Mouse (Mus musculus) liver, embryonic 14.5 days (tissue): ENCODE data around the gene Pcsk5. TPM values are rescaled to one million over a fixed set of nuclear protein-coding genes. Genes with fewer than 3 reads are reported as not detected.

Experiments used
- ATAC-seq: fragments of 200-750 bp; cut with Nextera tagmentation; 2 replicates; pipeline ENCODE4 v1.8.0; 2017; ENCODE audit warnings: moderate number of reproducible peaks, mild to moderate bottlenecking, moderate library complexity; ENCODE audit not compliant: insufficient read depth
- DNase-seq, 3 experiments: peaks; one replicate each; pipeline ENCODE4 v3.0.0-alpha.2; 2012 to 2013; ENCODE audit warnings: low read depth in 3 of 3, low spot score in 3 of 3
- H3K27ac ChIP-seq: fragments of 300-500 bp; sonication (generic); 2 replicates; pipeline ENCODE4 v1.5.1; 2014; ENCODE audit warnings: moderate library complexity, mild to moderate bottlenecking, control low read depth, inconsistent platforms
- H3K27me3 ChIP-seq: fragments of 300-500 bp; sonication (generic); 2 replicates; pipeline ENCODE4 v1.6.1; 2014; ENCODE audit warnings: mild to moderate bottlenecking, low read length, moderate library complexity; ENCODE audit not compliant: control insufficient read depth, insufficient read depth
- H3K36me3 ChIP-seq: fragments of 300-500 bp; sonication (generic); replicated peaks from 2 replicates; pipeline ENCODE4 v1.6.1; 2014; ENCODE audit warnings: low read depth; ENCODE audit not compliant: control insufficient read depth, insufficient read depth
- H3K4me1 ChIP-seq, 2 experiments: fragments of 200-500 bp in 1 of 2; fragments of 300-500 bp in 1 of 2; sonication (generic) in 1 of 2; replicated peaks; 2 replicates each; pipeline ENCODE4 v1.6.1; 2012 to 2014; ENCODE audit warnings: antibody characterized with exemption in 1 of 2, inconsistent platforms in 1 of 2, low read length in 1 of 2; ENCODE audit not compliant: control insufficient read depth in 2 of 2, insufficient read depth in 2 of 2
- H3K4me2 ChIP-seq: fragments of 300-500 bp; sonication (generic); 2 replicates; pipeline ENCODE4 v1.6.1; 2014; ENCODE audit warnings: low read depth, mild to moderate bottlenecking, control low read depth, moderate library complexity
- H3K4me3 ChIP-seq, 2 experiments: fragments of 200-500 bp in 1 of 2; fragments of 300-500 bp in 1 of 2; sonication (generic) in 1 of 2; 2 replicates each; pipeline ENCODE4 v1.5.1; 2012 to 2014; ENCODE audit warnings: low read depth in 2 of 2, low read length in 2 of 2, mild to moderate bottlenecking in 2 of 2, control low read depth in 1 of 2, inconsistent platforms in 1 of 2, moderate library complexity in 1 of 2; ENCODE audit not compliant: insufficient read depth in 1 of 2
- H3K9ac ChIP-seq: fragments of 300-500 bp; sonication (generic); replicated peaks from 2 replicates; pipeline ENCODE4 v1.6.1; 2014; ENCODE audit warnings: mild to moderate bottlenecking, control low read depth, moderate library complexity
- H3K9me3 ChIP-seq: fragments of 300-500 bp; sonication (generic); 2 replicates; pipeline ENCODE4 v1.6.1; 2016; ENCODE audit warnings: low read length, mixed read lengths; ENCODE audit not compliant: control insufficient read depth
- CTCF ChIP-seq: IDR thresholded peaks from 2 replicates; pipeline ENCODE4 v1.5.1; 2016; ENCODE audit warnings: antibody characterized with exemption, low read depth, control low read depth
- EP300 ChIP-seq: IDR thresholded peaks from 2 replicates; pipeline ENCODE4 v1.6.1; 2016; ENCODE audit warnings: antibody characterized with exemption, low read depth
- WGBS: fragments of 180-500 bp; shearing (Covaris S2); extraction: QIAGEN DNeasy Blood & Tissue Kit; methylation state at CpG from one replicate; pipeline ENCODE4 v1.1.7; 2014; ENCODE audit not compliant: insufficient replicate concordance; 5-methylcytosine and 5-hydroxymethylcytosine counted together
- polyA plus RNA-seq, 2 experiments: library from polyadenylated mRNA; depleted of rRNA in 1 of 2; stranded (reverse) in 1 of 2; unstranded in 1 of 2; fragments of >200 nt; fragmentation: Nextera tagmentation in 1 of 2; extraction: Ambion mirVana in 1 of 2; gene quantifications; 2 replicates each; pipeline versions ENCODE4 v1.2.1 to v1.2.3; 2012 to 2014

Pcsk5 gene
- polyA plus RNA-seq, 2 experiments: 0.58 to 0.61 TPM

DNA sequence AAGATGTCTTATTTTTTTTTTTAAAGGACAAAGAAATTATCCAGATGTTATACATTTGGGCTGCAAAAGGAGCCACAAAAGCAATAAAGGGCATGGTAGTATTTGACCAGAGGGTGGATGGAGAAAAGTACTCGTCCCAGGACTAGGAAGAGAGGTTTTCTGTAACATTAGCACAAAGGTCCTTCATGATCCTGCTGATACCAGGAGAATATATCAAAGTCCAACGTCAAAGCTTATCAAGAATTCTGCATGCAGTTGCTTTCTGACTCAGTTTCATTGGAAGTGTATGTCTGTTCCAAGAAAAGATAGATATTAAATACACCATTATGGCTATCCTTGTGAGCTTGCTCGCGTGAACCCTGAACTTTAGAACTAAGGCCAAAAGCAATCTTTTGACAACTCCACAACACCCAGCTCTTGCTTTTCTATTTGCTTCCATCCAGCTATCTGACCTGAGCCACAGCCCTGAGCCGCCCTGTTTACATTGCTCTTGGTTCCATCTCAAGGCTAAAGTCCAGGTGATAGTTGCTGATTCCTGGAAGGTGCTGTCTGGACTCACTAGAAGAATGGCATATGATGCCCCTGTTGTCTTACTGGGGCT, 426.9 kb downstream of the Pcsk5 start:
- no peaks in the 10 kb centered on the region for H3K27me3 ChIP-seq
- peak; percentile 56; the same call in 1 of the 2 replicates for ATAC-seq
- H3K9me3 ChIP-seq: no peaks in the 10 kb centered on the region
- no peaks in the 10 kb centered on the region for H3K36me3 ChIP-seq
- H3K4me1 ChIP-seq: peaks cover 10 to 21% of the 10 kb centered on the region in 2 experiments
- TF ChIP-seq EP300 (no peak), CTCF (no peak)
- no peak overlapping the region for H3K9ac ChIP-seq
- peak in 2 of 3 experiments; percentile 10 to 35 for DNase-seq
- WGBS: 24% methylated on average over 5 of the region's 5 CpGs
- no peak overlapping the region for H3K4me3 ChIP-seq
- H3K27ac ChIP-seq: peak overlapping the region; percentile 39
- H3K4me2 ChIP-seq: 0 out of 2 replicates have a peak overlapping the region, but pooled peaks have one; percentile 11

DNA sequence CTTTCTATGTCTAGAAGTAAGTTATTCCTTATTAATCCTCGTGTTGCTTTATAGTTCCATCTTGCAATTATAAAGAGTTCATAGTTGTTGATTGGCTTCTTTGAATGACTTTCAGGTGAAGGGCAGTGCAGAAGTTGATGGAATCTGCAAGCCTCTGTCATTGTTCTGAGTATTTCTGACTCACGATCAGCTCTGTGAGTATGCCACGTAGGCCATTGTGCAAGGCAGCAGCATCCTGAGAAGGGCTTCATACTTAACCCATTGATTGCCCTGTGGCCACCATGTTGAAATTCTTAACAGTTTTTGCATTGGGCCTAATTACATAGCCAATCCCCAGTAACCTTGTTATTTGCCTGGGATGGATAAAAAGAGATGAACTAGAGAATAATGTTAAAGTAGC, 428.1 kb downstream of the Pcsk5 start:
- Histone ChIP-seq H3K9ac (no peak overlapping the region), H3K27ac (no peak overlapping the region), H3K36me3 (no peaks in the 10 kb centered on the region), H3K27me3 (no peaks in the 10 kb centered on the region), H3K4me1 (peaks cover 10 to 21% of the 10 kb centered on the region in 2 experiments), H3K4me2 (no peak overlapping the region), H3K9me3 (no peaks in the 10 kb centered on the region), H3K4me3 (no peak overlapping the region)
- TF ChIP-seq CTCF (no peak), EP300 (no peak)
- DNase-seq (no peak), ATAC-seq (no peak)
- WGBS: 40% methylated on average over 3 of the region's 3 CpGs

DNA sequence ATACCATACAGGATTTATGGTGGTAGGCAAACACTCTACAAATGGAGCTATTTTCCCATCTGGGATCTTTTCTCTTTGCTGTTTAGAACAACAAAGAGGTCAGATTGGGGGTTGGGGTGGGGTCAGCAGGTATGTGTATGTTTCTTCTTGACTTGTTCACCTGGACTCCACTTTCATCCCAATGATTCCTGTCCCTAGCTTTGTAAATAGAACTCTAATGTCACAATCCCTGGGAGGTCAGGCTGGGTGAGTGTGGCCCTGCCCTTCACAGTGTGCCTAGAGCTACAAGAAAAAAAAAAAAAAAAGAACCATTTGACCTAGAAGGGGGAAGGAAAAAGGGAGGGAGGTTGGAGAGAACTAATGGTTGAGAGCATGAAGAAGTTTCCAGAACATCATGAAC, 428.8 kb downstream of the Pcsk5 start:
- no peak overlapping the region for H3K4me3 ChIP-seq
- ATAC-seq: no peak
- H3K27ac ChIP-seq: no peak overlapping the region
- peaks cover 10 to 21% of the 10 kb centered on the region in 2 experiments for H3K4me1 ChIP-seq
- no peaks in the 10 kb centered on the region for H3K9me3 ChIP-seq
- no peak for DNase-seq
- H3K36me3 ChIP-seq: no peaks in the 10 kb centered on the region
- H3K4me2 ChIP-seq: no peak overlapping the region
- H3K9ac ChIP-seq: no peak overlapping the region
- no peaks in the 10 kb centered on the region for H3K27me3 ChIP-seq
- no peak for TF ChIP-seq EP300
- TF ChIP-seq CTCF: no peak

DNA sequence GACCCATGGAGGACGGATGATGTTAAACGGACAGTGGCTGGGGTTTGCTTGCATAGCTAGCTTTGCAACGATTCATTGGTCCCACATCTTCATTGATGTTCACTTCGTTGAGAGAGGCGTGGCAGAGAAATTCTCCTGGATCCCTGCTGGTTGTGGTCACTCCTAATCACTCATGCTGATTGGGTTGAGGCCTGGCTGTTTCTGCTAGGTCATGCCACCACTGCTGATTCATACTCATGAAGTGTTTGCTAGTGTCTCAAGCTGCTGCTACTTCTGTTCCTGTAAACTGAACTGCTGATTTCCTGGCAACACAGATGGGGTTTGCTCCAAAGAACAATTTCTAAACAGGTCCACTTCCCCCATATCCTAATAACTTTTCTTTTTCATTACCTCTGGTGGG, 430.6 kb downstream of the Pcsk5 start:
- Histone ChIP-seq H3K4me1 (peaks cover 10 to 20% of the 10 kb centered on the region in 2 experiments), H3K27me3 (no peaks in the 10 kb centered on the region), H3K9me3 (no peaks in the 10 kb centered on the region), H3K4me3 (no peak overlapping the region), H3K9ac (no peak overlapping the region), H3K4me2 (no peak overlapping the region), H3K36me3 (no peaks in the 10 kb centered on the region), H3K27ac (peak overlapping the region; percentile 41)
- peak; percentile 82 for ATAC-seq
- WGBS: 65% methylated on average over 5 of the region's 5 CpGs
- no peak for TF ChIP-seq CTCF
- peak in 1 of 3 experiments; percentile 23 for DNase-seq

DNA sequence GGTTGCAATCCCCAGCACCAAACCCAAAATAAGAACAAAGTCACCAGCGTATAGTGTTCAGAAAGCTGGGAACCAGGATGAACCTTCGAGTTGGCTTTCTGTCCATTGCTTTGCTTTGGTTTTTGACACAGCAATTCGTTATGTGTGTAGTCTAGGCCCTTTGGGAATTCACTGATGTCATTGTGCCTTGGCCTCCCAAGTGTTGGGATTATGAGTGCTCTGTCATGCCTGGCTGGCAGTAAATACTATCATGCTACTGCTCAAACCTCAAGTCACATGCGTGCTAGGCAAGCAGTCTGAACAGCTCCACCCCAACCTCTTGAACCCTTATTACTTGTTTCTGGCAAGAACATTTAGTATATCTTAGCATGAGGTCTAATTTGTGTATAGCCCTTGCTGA, 434.3 kb downstream of the Pcsk5 start:
- no peak for ATAC-seq
- Histone ChIP-seq H3K9me3 (no peaks in the 10 kb centered on the region), H3K4me2 (no peak overlapping the region), H3K4me1 (peaks cover 0 to 5% of the 10 kb centered on the region in 2 experiments; a peak in 2 of 4 replicates), H3K27me3 (no peaks in the 10 kb centered on the region), H3K27ac (no peak overlapping the region), H3K9ac (no peak overlapping the region), H3K4me3 (no peak overlapping the region), H3K36me3 (peaks cover 10% of the 10 kb centered on the region)
- no peak for TF ChIP-seq EP300
- TF ChIP-seq CTCF: no peak
- DNase-seq: no peak
- WGBS: 70% methylated on average over 4 of the region's 4 CpGs
